ENCODE assay signal across 8 mouse cellular contexts in the genomic region with DNA sequence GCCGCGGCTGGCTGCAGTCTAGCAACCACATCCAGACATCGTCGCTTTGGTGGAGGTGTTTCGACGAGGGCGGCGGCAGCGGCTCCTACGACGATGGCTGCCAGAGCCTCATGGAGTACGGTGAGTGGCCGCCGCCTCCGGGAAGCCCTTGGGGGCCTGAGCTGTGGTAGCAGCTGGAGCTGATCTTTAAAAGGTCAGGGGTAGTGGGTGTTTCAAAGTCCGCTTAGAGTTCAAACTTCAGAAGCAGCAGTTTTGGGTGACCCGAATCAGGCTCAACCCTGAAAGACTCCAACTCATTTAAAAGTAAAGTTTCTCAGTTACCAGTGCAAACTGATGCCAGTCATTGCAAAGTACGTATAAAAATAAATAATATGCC. TPM values are rescaled to one million over a fixed set of nuclear protein-coding genes. Genes with fewer than 3 reads are reported as not detected.
DNase-seq lines count a peak whose midpoint lies in the region; ATAC-seq and TF ChIP-seq lines count a peak whose summit lies in the region.

No protein-coding gene starts in this region.

- H3K9me3 ChIP-seq in lung, embryonic 14.5 days (ENCODE audit: low read depth, low read length), result no peaks in the 10 kb centered on the region
- no peaks in the 10 kb centered on the region for H3K9me3 ChIP-seq in forebrain, embryonic 10.5 days
- H3K9me3 ChIP-seq in kidney, embryonic 15.5 days (replicated peaks), result no peaks in the 10 kb centered on the region
- H3K9me3 ChIP-seq in neural tube, embryonic 12.5 days, result no peaks in the 10 kb centered on the region

- no peaks in the 10 kb centered on the region for H3K36me3 ChIP-seq in lung, embryonic 14.5 days (ENCODE audit: insufficient read depth)
- H3K36me3 ChIP-seq in forebrain, embryonic 10.5 days (replicated peaks), result no peaks in the 10 kb centered on the region
- H3K36me3 ChIP-seq in kidney, embryonic 15.5 days, result no peaks in the 10 kb centered on the region
- no peaks in the 10 kb centered on the region for H3K36me3 ChIP-seq in neural tube, embryonic 12.5 days

- DNase-seq in lung, embryonic 14.5 days, result no peak
- DNase-seq in lung, postnatal 10 days, result no peak
- DNase-seq in forebrain, embryonic 10.5 days (ENCODE audit: extremely low spot score, low spot score), result no peak
- DNase-seq in cerebellum, postnatal 10 days, result no peak
- DNase-seq in testis, postnatal 10 days (ENCODE audit: low spot score), result no peak

- peak overlapping the region; percentile 49 for H3K4me3 ChIP-seq in lung, embryonic 14.5 days (ENCODE audit: low read depth, low read length)
- H3K4me3 ChIP-seq in forebrain, embryonic 10.5 days, result peak overlapping the region; percentile 65
- H3K4me3 ChIP-seq in kidney, embryonic 15.5 days (replicated peaks), result peak overlapping the region; percentile 58
- peak overlapping the region; percentile 51 for H3K4me3 ChIP-seq in neural tube, embryonic 12.5 days

- no peak for ATAC-seq in lung, embryonic 14.5 days (ENCODE audit: insufficient read depth)
- ATAC-seq in kidney, embryonic 15.5 days (replicated peaks; ENCODE audit: low FRiP score), result no peak
- no peak for ATAC-seq in neural tube, embryonic 12.5 days (ENCODE audit: low FRiP score, low read depth)
- no peak for ATAC-seq in CD4-positive, CD25-positive, alpha-beta regulatory T cell, adult 4 months

- H3K4me2 ChIP-seq in lung, embryonic 14.5 days, result peak overlapping the region; percentile 82
- H3K4me2 ChIP-seq in kidney, embryonic 15.5 days, result peak overlapping the region; percentile 93
- peak overlapping the region; percentile 97 for H3K4me2 ChIP-seq in neural tube, embryonic 12.5 days (replicated peaks)

- no peak for TF ChIP-seq CTCF in lung, embryonic 14.5 days (IDR thresholded peaks at IDR 0.05; ENCODE audit: low read depth)

- peak overlapping the region; percentile 62 for H3K9ac ChIP-seq in lung, embryonic 14.5 days
- H3K9ac ChIP-seq in kidney, embryonic 15.5 days, result peak overlapping the region; percentile 49
- H3K9ac ChIP-seq in neural tube, embryonic 12.5 days, result peak overlapping the region; percentile 49

- H3K27ac ChIP-seq in lung, embryonic 14.5 days (ENCODE audit: low read depth), result peak overlapping the region; percentile 54; the same call in 1 of the 2 replicates
- H3K27ac ChIP-seq in forebrain, embryonic 10.5 days, result peak overlapping the region; percentile 65
- 0 out of 2 replicates have a peak overlapping the region, but pooled peaks have one; percentile 27 for H3K27ac ChIP-seq in kidney, embryonic 15.5 days
- no peak overlapping the region for H3K27ac ChIP-seq in neural tube, embryonic 12.5 days

- 4% methylated on average over 18 of the region's 18 CpGs for WGBS in lung, embryonic 14.5 days
- 5% methylated on average over 18 of the region's 18 CpGs for WGBS in forebrain, embryonic 10.5 days
- 4% methylated on average over 18 of the region's 18 CpGs for WGBS in kidney, embryonic 15.5 days
- 6% methylated on average over 18 of the region's 18 CpGs for WGBS in neural tube, embryonic 12.5 days

- peaks cover 31% of the 10 kb centered on the region for H3K27me3 ChIP-seq in lung, embryonic 14.5 days (ENCODE audit: insufficient read depth, low read length)
- H3K27me3 ChIP-seq in forebrain, embryonic 10.5 days (ENCODE audit: poor library complexity, severe bottlenecking), result peaks cover 57% of the 10 kb centered on the region
- peaks cover 57% of the 10 kb centered on the region for H3K27me3 ChIP-seq in kidney, embryonic 15.5 days
- H3K27me3 ChIP-seq in neural tube, embryonic 12.5 days (replicated peaks), result peaks cover 28% of the 10 kb centered on the region

- H3K4me1 ChIP-seq in lung, embryonic 14.5 days (ENCODE audit: insufficient read depth), result no peaks in the 10 kb centered on the region
- H3K4me1 ChIP-seq in forebrain, embryonic 10.5 days, result peaks cover 10% of the 10 kb centered on the region
- H3K4me1 ChIP-seq in kidney, embryonic 15.5 days, result peaks cover 10% of the 10 kb centered on the region
- H3K4me1 ChIP-seq in neural tube, embryonic 12.5 days, result peaks cover 7% of the 10 kb centered on the region

RNA-seq across cellular contexts. Expression of a gene that starts 0.5 kb away (rescaled TPM):
- 15.0 and 21.2 TPM in 2 replicates for polyA plus RNA-seq in lung, embryonic 14.5 days (2014; fragmentation: Nextera tagmentation; extraction: Ambion mirVana)
- polyA plus RNA-seq in forebrain, embryonic 10.5 days (2016; fragmentation: Nextera tagmentation; extraction: Ambion mirVana), result 12.1 and 13.2 TPM in 2 replicates
- 17.0 and 18.1 TPM in 2 replicates for polyA plus RNA-seq in kidney, embryonic 15.5 days (2015; fragmentation: Nextera tagmentation; extraction: Ambion mirVana)
- 7.5 and 7.6 TPM in 2 replicates for polyA plus RNA-seq in neural tube, embryonic 12.5 days (2016; fragmentation: Nextera tagmentation; extraction: Ambion mirVana)
- polyA plus RNA-seq in CD4-positive, CD25-positive, alpha-beta regulatory T cell, adult 4 months (2017; shearing (Covaris generic)), result under 1 TPM; 0.65 to 0.84 TPM

RNA-seq across cellular contexts. Expression of a gene that starts 58.7 kb away (rescaled TPM):
- polyA plus RNA-seq in lung, embryonic 14.5 days (2014; fragmentation: Nextera tagmentation; extraction: Ambion mirVana), result not detected in 2 replicates
- not detected in 2 replicates for polyA plus RNA-seq in forebrain, embryonic 10.5 days (2016; fragmentation: Nextera tagmentation; extraction: Ambion mirVana)
- not detected in 2 replicates for polyA plus RNA-seq in kidney, embryonic 15.5 days (2015; fragmentation: Nextera tagmentation; extraction: Ambion mirVana)
- 0.09 and 0.19 TPM in 2 replicates for polyA plus RNA-seq in neural tube, embryonic 12.5 days (2016; fragmentation: Nextera tagmentation; extraction: Ambion mirVana)
- not detected for polyA plus RNA-seq in CD4-positive, CD25-positive, alpha-beta regulatory T cell, adult 4 months (2017; shearing (Covaris generic))
